Mouse (Mus musculus) heart, postnatal 10 days (tissue): Measurements from ENCODE around the gene Rc3h2. TPM values are rescaled to one million over a fixed set of nuclear protein-coding genes. Genes with fewer than 3 reads are reported as not detected.
A peak's percentile ranks its signal among the peaks of the same experiment; 100 is the strongest.

Source experiments
- DNase-seq, 2 experiments: peaks; one replicate each; pipeline ENCODE4 v3.0.0; 2021
- intact Hi-C: fragments of 180-260 bp; cut with DNase I; formaldehyde crosslinking; loops from one replicate; pipeline ENCODE4 v1.15.1; 2025
- total RNA-seq, 2 experiments: library from RNA; stranded (reverse); gene quantifications; 2 replicates each; pipeline ENCODE4 v1.2.3; 2021

Gene Rc3h2
- total RNA-seq, 2 experiments from 2014 or later, result 47.7 to 50.2 TPM

GRCm38 (mm10) chr2:37351671-37352070, 71.0 kb downstream of the Rc3h2 start:
- intact Hi-C loops, result no loop called here
- no peak for DNase-seq

DNA sequence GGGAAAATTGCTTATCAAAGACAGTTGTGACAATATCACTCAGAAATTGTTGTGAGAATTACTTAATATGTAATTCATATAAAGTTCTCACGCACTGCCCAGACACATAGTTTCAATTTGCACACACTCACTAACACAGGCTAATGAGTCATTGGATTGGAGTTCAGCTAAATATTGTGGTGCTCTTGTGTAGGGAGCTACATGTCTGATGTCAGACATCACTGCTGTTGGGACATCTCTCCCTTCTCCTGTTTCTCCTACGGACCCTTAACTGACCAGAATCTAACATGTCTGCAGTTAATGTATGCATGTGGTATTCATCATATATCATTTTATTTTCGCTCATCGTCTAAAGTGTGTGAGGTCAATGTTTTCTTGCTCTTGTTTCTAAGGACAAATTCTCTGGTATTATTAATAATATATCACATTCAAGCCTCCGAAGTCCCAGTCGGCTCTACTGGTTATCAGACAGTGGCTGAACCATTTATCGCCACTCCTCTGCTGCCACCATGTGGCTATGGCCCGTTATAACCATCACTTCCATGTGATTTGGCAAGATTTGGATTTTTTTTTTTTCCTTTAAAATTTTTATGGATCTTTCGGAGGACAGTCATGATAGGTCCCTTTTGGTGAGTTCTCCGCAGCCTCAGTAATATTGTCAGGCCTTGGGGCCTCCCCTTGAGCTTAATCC, 84.1 kb downstream of the Rc3h2 start:
- DNase-seq, result peak; percentile 48 to 73

GRCm38 (mm10) chr2:37333321-37333720, 89.4 kb downstream of the Rc3h2 start:
- intact Hi-C loops, result loop anchor here (10.0 kb wide), 3 partner anchors 1059 to 1329 kb away; no protein-coding TSS in a partner anchor
- no peak for DNase-seq

More for the DNA sequence above, 84.1 kb downstream of the Rc3h2 start:
- intact Hi-C loops, result loop anchor here (10.0 kb wide), 3 partner anchors 1064 to 1334 kb away; no protein-coding TSS in a partner anchor

DNA sequence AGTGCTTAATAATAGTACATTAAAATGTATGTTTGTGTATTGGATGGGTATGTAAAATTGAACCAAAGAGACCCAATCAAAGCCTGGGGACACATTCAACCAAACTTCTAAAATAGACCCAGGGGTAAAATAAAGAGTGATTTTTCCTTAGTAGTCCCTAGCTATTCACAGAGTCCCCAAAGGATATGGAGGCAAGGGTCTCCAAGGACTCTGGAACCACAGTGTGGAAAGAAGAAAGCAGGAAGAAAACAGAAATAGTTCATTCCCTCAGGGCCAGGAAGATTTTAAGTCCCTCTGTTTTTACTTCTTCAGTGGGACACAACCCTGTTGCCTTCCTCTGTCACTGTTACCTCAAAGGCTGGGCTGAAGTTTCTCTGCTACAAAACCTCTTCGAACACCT, 96.5 kb downstream of the Rc3h2 start, which contains the start of gene Olfr368:
Olfr368 (plus strand) TSS at position 301 of the 400 bp plus-strand sequence.
- intact Hi-C loops, result no loop called here

More for the DNA sequence above, 96.5 kb downstream of the Rc3h2 start, which contains the start of gene Olfr368:
- no peak for DNase-seq

Other genes with a start within 250 kb of the Rc3h2 start
- gene Olfr365, start 234.7 kb downstream of the Rc3h2 start, total RNA-seq, result not detected
- gene Olfr366, start 211.3 kb downstream of the Rc3h2 start, total RNA-seq, result not detected
- gene Olfr368, start 96.4 kb downstream of the Rc3h2 start, total RNA-seq, result not detected
- gene Pdcl, start 63.6 kb downstream of the Rc3h2 start, total RNA-seq, result 10 to 100 TPM; 29.1 to 33.5 TPM
- gene Zbtb26, start 20.2 kb upstream of the Rc3h2 start, total RNA-seq, result 1 to 10 TPM; 4.5 to 5.1 TPM
- gene Zbtb6, start 20.3 kb upstream of the Rc3h2 start, total RNA-seq, result 1 to 10 TPM; 6.0 to 6.2 TPM
- 10 to 100 TPM; 45.9 to 56.7 TPM for gene Rabgap1, start 20.4 kb upstream of the Rc3h2 start, total RNA-seq
- 1 to 10 TPM; 1.3 to 1.5 TPM for gene Gpr21, start 93.4 kb upstream of the Rc3h2 start, total RNA-seq